Mouse (Mus musculus) limb, embryonic 11.5 days (tissue): ENCODE data around the gene 1700022I11Rik. TPM values are rescaled to one million over a fixed set of nuclear protein-coding genes. Genes with fewer than 3 reads are reported as not detected.

Experiments
- ATAC-seq: fragments of 200-750 bp; cut with Nextera tagmentation; 2 replicates; pipeline ENCODE4 v1.8.0; 2017; ENCODE audit warnings: low read depth; ENCODE audit not compliant: insufficient number of reproducible peaks, low FRiP score, low TSS enrichment
- DNase-seq: peaks from one replicate; pipeline ENCODE4 v3.0.0-alpha.2; 2015; ENCODE audit warnings: low spot score
- H3K27ac ChIP-seq: fragments of 300-500 bp; sonication (generic); replicated peaks from 2 replicates; pipeline ENCODE4 v1.5.1; 2014; ENCODE audit warnings: low read depth, mild to moderate bottlenecking, low read length
- H3K27me3 ChIP-seq: fragments of 300-500 bp; sonication (generic); 2 replicates; pipeline ENCODE4 v1.6.1; 2014; ENCODE audit warnings: mild to moderate bottlenecking, low read length, mixed read lengths; ENCODE audit not compliant: control insufficient read depth, insufficient read depth
- H3K36me3 ChIP-seq: fragments of 300-500 bp; sonication (generic); 2 replicates; pipeline ENCODE4 v1.6.1; 2014; ENCODE audit warnings: mild to moderate bottlenecking, low read length, moderate library complexity, mixed read lengths; ENCODE audit not compliant: control insufficient read depth, insufficient read depth
- H3K4me1 ChIP-seq: fragments of 300-500 bp; sonication (generic); 2 replicates; pipeline ENCODE4 v1.6.1; 2014; ENCODE audit warnings: low read length, mixed read lengths; ENCODE audit not compliant: control insufficient read depth, insufficient read depth
- H3K4me2 ChIP-seq: fragments of 300-500 bp; sonication (generic); 2 replicates; pipeline ENCODE4 v1.6.1; 2014; ENCODE audit warnings: low read depth, mild to moderate bottlenecking, moderate library complexity; ENCODE audit not compliant: severe bottlenecking
- H3K4me3 ChIP-seq: fragments of 300-500 bp; sonication (generic); 2 replicates; pipeline ENCODE4 v1.5.1; 2014; ENCODE audit warnings: low read depth, low read length
- H3K9ac ChIP-seq: fragments of 300-500 bp; sonication (generic); 2 replicates; pipeline ENCODE4 v1.6.1; 2014; ENCODE audit warnings: mild to moderate bottlenecking, low read length
- H3K9me3 ChIP-seq: fragments of 300-500 bp; sonication (generic); 2 replicates; pipeline ENCODE4 v1.6.1; 2016; ENCODE audit warnings: low read length; ENCODE audit not compliant: control insufficient read depth
- WGBS: fragments of 180-500 bp; shearing (Covaris S2); extraction: QIAGEN DNeasy Blood & Tissue Kit; methylation state at CpG from one replicate; pipeline ENCODE4 v1.1.7; 2014; 5-methylcytosine and 5-hydroxymethylcytosine counted together
- polyA plus RNA-seq: library from polyadenylated mRNA; unstranded; fragments of >200 nt; fragmentation: Nextera tagmentation; extraction: Ambion mirVana; gene quantifications from 2 replicates; pipeline ENCODE4 v1.2.1, GENCODE M21; 2014

The 1700022I11Rik gene
- polyA plus RNA-seq, result 0.45 and 0.56 TPM in 2 replicates

DNA sequence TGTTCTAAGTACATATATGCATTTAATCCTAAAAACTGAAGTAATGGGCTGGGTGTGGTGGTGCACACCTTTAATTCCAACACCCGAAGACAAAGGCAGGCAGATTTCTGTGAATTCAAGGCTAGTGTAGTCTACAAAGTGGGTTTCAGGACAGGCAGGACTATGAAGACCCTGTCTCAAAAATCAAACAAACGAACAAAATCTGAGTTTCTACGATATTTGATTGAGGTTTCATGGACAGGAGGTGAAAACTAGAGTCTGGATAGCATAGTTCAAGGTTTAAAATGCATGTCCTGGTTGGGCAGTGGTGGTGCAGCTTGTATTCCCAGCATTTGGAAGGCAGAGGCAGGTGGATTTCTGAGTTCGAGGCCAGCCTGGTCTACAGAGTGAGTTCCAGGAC lies at the start of gene 1700022I11Rik:
Gene 1700022I11Rik (plus strand): TSS at position 301 of the 400 bp plus-strand sequence.
- H3K9ac ChIP-seq, result no peak within 1 kb of the TSS
- 94% methylated on average over 4 of the region's 4 CpGs for WGBS
- no peaks in the 10 kb centered on the region for H3K9me3 ChIP-seq
- H3K4me1 ChIP-seq, result no peaks in the 10 kb centered on the region
- no peak within 1 kb of the TSS for H3K27ac ChIP-seq
- no peak within 1 kb of the TSS for H3K4me3 ChIP-seq
- no peak for DNase-seq
- H3K4me2 ChIP-seq, result no peak within 1 kb of the TSS
- H3K36me3 ChIP-seq, result no peaks in the 10 kb centered on the region
- no peak for ATAC-seq
- H3K27me3 ChIP-seq, result no peaks in the 10 kb centered on the region

DNA sequence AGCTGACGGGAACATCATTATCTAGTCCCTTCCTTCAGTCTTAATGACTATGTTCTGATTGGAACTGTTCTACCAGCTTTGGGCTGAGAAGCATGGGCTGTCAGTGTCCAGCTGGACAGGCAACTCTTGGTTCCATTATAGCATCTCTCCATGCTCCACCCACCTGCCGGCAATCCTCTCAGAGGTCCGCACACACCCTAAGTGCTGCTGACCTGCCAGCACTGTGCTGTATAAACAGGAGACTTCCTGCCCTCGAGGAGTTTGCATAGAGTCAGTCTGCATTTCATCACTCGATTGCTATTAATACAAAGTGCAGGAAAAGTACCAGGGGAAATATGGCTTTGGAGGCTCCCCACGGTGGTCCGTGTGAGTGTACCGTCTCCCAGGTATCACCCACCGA lies 48.7 kb upstream of the 1700022I11Rik start:
- Histone ChIP-seq H3K9me3 (no peaks in the 10 kb centered on the region), H3K4me2 (no peak overlapping the region), H3K4me3 (no peak overlapping the region), H3K9ac (no peak overlapping the region), H3K27me3 (peaks cover 30% of the 10 kb centered on the region), H3K36me3 (no peaks in the 10 kb centered on the region), H3K27ac (no peak overlapping the region), H3K4me1 (no peaks in the 10 kb centered on the region)
- DNase-seq (no peak), ATAC-seq (no peak)
- WGBS, result 84% methylated on average over 9 of the region's 9 CpGs

DNA sequence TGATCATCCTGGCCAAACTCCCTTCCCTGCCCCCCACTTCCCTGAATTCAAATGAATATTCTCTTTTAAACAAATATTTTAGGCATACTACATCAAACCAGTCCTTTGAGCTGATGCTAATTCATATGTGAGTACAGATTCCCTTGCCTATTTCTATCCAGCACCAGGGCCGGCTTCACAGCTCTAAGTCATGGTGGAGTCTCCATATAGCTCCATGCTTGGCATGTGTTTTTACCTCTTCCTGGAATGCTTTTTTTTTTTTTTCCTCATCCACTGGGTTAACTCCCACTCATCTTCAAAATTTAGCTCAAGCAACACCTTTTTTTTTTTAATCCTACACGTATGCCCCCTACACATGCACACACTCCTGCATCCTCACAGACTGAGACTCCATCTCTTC lies 47.9 kb upstream of the 1700022I11Rik start:
- WGBS, result 85% methylated on average over 2 of the region's 2 CpGs
- DNase-seq (no peak), ATAC-seq (no peak)
- H3K9me3 ChIP-seq, result no peaks in the 10 kb centered on the region
- no peak overlapping the region for H3K9ac ChIP-seq
- no peaks in the 10 kb centered on the region for H3K36me3 ChIP-seq
- H3K4me2 ChIP-seq, result no peak overlapping the region
- H3K27ac ChIP-seq, result no peak overlapping the region
- H3K4me1 ChIP-seq, result no peaks in the 10 kb centered on the region
- peaks cover 22% of the 10 kb centered on the region for H3K27me3 ChIP-seq
- H3K4me3 ChIP-seq, result no peak overlapping the region

DNA sequence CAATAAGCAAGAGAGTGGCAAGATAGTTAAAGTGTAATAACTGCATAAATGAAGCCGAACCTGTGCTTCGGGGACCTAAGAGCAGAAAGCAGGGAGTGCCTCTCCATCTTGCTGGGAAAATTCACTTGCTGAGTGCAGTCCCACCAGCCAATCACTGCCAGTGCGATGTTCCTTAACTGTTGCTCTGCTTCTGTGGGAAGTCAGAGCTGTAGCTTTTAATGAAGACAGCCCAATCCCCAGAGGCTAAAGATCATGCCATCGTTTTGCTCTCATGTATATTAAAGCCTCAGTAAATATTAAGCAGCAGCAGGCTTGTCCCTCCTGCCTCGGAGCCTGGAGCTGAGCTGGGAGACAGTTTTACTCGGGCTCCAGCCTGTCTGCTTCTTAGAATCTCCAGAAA lies 47.3 kb upstream of the 1700022I11Rik start:
- Histone ChIP-seq H3K27me3 (peaks cover 17% of the 10 kb centered on the region), H3K4me1 (no peaks in the 10 kb centered on the region), H3K4me2 (no peak overlapping the region), H3K9me3 (no peaks in the 10 kb centered on the region), H3K4me3 (no peak overlapping the region), H3K9ac (no peak overlapping the region), H3K27ac (no peak overlapping the region), H3K36me3 (no peaks in the 10 kb centered on the region)
- 71% methylated on average over 6 of the region's 6 CpGs for WGBS
- ATAC-seq (no peak), DNase-seq (no peak)

DNA sequence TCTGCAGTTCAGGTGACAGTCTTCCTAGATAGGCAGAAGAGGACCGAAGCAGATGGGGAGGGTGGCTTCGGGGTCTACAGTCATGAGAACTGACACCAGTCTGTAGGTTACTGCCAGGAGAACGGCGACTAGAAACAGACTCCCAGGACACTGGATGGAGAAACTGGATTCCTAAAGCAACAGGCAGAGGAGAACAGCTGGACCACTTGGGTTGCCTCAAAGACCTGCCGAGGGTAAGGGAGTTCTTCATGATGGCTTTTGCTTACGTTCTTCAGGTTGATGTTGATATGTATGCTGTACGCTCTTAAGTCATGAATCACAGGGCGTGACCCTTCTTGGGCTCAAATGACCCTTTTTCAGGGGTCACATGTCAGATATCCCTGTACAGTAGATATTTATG lies 46.9 kb upstream of the 1700022I11Rik start:
- DNase-seq (no peak), ATAC-seq (no peak)
- Histone ChIP-seq H3K4me1 (no peaks in the 10 kb centered on the region), H3K27ac (no peak overlapping the region), H3K9me3 (no peaks in the 10 kb centered on the region), H3K4me3 (no peak overlapping the region), H3K27me3 (peaks cover 13% of the 10 kb centered on the region), H3K4me2 (no peak overlapping the region), H3K36me3 (no peaks in the 10 kb centered on the region), H3K9ac (no peak overlapping the region)
- 83% methylated on average over 8 of the region's 8 CpGs for WGBS

DNA sequence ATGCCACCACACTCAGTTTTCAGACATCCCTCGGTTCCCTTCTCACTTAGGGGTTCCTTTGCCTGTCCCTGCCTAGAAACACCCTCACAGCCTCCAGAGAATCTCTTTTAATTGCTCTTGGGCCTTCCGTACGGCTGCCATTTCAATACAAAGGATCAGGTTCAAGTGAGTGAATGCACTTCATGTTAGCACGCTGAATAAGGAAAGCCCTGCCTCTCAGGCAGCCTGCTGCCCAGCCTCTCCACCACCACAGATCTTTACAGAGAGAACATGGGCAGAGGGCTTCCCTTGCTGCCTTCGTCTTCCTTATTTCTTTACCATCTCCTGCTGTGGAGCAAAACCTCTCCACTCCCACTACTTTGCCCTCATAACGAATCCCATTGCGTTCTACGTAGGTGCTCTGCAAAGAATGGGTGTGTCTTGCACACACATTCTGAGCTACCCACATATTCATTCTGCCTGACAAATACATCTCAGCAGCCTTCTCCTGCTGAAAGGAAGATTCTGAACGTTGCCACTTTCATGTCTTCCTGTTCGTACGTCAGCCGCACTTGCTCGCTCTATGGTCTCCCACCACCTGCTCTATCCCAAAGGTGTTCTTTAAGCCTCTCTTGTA lies 45.2 kb upstream of the 1700022I11Rik start:
- H3K4me3 ChIP-seq, result no peak overlapping the region
- no peaks in the 10 kb centered on the region for H3K36me3 ChIP-seq
- no peak overlapping the region for H3K9ac ChIP-seq
- ATAC-seq (no peak), DNase-seq (no peak)
- H3K4me1 ChIP-seq, result no peaks in the 10 kb centered on the region
- no peak overlapping the region for H3K27ac ChIP-seq
- no peak overlapping the region for H3K4me2 ChIP-seq
- H3K27me3 ChIP-seq, result no peaks in the 10 kb centered on the region
- no peaks in the 10 kb centered on the region for H3K9me3 ChIP-seq
- WGBS, result 79% methylated on average over 13 of the region's 13 CpGs

DNA sequence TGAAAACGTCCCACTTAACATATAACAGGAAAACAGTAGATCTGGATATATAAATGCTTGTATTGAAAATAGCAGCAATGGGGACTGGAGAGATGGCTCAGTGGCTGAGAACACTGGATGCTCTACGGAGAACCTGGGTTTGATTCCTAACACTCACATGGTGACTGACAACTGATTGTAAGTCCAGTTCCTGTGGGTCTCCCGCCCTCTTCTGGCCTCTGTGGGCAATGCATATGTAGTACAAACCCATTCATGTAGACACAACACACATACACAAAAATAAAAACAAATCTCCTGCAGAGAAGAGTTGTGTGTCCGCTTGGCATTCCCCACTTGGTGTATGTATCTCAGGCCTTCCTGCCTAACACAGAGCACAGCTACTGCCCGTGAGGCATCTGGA lies 41.2 kb upstream of the 1700022I11Rik start:
- H3K27ac ChIP-seq, result no peak overlapping the region
- no peaks in the 10 kb centered on the region for H3K27me3 ChIP-seq
- H3K4me3 ChIP-seq, result no peak overlapping the region
- H3K9me3 ChIP-seq, result no peaks in the 10 kb centered on the region
- no peak overlapping the region for H3K9ac ChIP-seq
- H3K4me2 ChIP-seq, result no peak overlapping the region
- ATAC-seq, result no peak
- no peaks in the 10 kb centered on the region for H3K36me3 ChIP-seq
- H3K4me1 ChIP-seq, result no peaks in the 10 kb centered on the region
- 81% methylated on average over 5 of the region's 5 CpGs for WGBS
- DNase-seq, result no peak

DNA sequence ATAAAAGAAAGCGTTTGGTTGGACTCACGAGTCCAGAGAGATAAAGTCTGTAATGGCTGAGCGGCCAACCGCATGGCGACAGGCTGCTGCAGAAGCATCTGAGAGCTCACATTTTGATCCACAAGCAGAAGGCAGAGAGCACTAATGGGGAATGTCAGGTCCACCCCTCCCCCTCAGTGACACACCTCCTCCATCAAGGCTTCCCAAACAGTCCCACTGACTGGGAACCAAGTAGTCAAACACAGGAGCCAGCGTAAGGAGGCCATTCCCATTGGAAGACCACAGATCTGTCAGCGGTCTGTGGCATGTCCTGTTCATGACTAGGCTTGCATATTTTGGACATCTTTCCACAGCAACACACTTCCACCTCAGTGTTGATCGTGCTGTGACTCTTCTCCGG lies 40.5 kb upstream of the 1700022I11Rik start:
- Histone ChIP-seq H3K9me3 (no peaks in the 10 kb centered on the region), H3K27me3 (no peaks in the 10 kb centered on the region), H3K27ac (no peak overlapping the region), H3K36me3 (no peaks in the 10 kb centered on the region), H3K4me2 (no peak overlapping the region), H3K9ac (no peak overlapping the region), H3K4me1 (no peaks in the 10 kb centered on the region), H3K4me3 (no peak overlapping the region)
- WGBS, result 90% methylated on average over 9 of the region's 9 CpGs
- ATAC-seq (no peak), DNase-seq (no peak)
